Mouse (Mus musculus): Measurements from ENCODE around the gene Lztr1.

DNA sequence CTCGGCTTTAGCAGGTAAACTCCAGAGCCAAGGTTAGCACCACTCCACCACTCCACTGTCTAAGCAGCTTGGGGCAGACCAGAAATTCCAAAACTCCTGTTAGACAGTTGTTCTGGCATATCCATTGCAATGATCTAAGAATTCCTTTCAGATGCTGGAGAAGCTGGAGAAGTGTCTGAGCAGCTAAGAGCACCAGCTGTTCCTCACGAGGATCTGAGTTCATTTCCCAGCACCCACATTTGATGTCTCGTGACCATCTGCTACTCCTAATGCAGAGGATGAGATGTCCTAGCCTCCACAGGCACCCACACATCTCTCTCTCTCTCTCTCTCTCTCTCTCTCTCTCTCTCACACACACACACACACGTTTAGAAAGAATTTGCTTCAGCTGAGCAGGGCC lies 48.4 kb downstream of the Lztr1 start:
- TF ChIP-seq CTCF (IDR thresholded peaks at IDR 0.05; ENCODE audit: borderline replicate concordance, control insufficient read depth, extremely low read depth, insufficient read depth, low read length, poor library complexity) (no peak), POLR2A (IDR thresholded peaks at IDR 0.05; ENCODE audit: control insufficient read depth, extremely low read depth, insufficient read depth, low read length, poor library complexity) (no peak)
